Mouse (Mus musculus) lung, postnatal 0 days (tissue): Measurements from ENCODE around the gene Mrpl41.

Experiments
- CTCF ChIP-seq: IDR thresholded peaks from 2 replicates; pipeline ENCODE4 v1.5.1; 2016; ENCODE audit warnings: antibody characterized with exemption, mild to moderate bottlenecking
- EP300 ChIP-seq: IDR thresholded peaks from 2 replicates; pipeline ENCODE4 v1.6.1; 2016; ENCODE audit warnings: antibody characterized with exemption, mild to moderate bottlenecking, control low read depth

GRCm38 (mm10) chr2:24995332-24995731, 20.4 kb upstream of the Mrpl41 start:
- TF ChIP-seq EP300 = no peak
- TF ChIP-seq CTCF = no peak
